Mouse (Mus musculus) adrenal gland, adult 8-10 months (tissue): ENCODE measurements around the gene Aaed1. TPM values are rescaled to one million over a fixed set of nuclear protein-coding genes. Genes with fewer than 3 reads are reported as not detected.

Experiments used
- DNase-seq: peaks from one replicate; pipeline ENCODE4 v3.0.0; 2022
- total RNA-seq, 4 experiments: library from RNA; stranded (reverse); gene quantifications; 2 replicates each; pipeline ENCODE4 v1.2.4; 2022

Aaed1 gene
- total RNA-seq, 4 experiments from 2014 or later, result 44.6 to 57.2 (median 50.2) TPM

DNA sequence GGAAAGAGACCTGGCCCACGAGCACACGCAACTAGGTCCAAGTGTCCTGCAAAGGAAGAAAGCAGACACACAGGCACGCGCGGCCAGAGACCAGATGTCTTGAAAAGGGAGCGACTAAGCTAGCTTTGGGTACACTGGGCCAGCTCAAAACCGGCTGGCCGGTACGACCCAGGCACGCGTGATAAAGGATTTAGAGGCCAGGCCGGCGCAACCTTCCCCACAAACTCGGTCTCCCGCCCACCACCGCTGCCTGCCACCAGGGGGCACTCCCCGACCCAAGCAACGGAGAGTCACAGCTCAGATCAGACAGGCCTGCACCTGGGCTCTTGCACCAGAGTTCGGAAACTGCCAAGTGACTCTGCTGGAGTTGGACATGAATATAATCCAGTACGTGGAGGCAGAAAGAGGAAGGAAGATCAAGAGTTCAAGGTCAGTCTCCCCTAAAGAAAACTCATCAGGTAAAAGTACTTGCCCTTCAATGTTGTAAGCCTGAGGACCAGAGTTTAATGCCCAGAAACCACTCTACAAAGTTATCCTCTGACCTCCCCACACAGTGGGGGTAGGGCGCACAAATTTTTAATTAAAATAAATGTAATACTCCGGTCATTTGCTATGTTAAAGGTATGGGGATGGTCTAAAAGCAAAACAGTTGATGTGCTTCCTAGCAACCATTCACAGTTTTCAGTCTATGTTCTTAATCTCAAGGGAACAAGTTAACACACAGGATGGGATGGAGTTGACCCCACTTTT is 63.6 kb downstream of the Aaed1 start:
- DNase-seq, result peak; percentile 83

DNA sequence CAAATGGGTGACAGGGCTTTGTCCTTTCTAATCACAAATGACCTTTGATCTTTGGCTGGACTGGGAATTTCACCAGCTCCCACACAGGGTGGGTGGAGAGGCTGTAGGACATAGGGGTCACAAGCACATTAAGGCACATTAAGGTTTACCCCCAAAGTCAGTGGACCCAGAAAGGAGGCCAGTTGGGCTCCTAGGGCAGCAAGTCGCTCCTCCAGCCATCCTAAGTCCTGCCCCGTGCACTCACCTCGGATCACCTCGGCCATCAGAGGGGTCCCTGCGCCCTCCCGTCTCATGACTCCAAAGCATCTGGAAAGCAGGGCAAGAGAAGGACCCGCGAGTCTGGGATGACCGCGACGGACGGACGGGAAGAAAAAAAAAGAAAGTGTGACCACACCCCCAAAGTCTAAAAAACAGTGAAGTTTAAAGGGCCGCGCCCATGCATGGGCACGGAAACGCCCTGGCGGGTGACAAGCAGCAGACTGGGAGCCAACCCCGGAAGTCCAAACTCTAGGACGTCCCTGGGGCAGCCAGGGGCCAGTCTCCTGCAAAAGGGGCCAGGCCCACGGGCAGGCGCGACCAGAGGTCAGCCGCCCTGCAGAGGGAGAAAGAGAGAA is 64.2 kb downstream of the Aaed1 start:
- DNase-seq, result peak; percentile 62

DNA sequence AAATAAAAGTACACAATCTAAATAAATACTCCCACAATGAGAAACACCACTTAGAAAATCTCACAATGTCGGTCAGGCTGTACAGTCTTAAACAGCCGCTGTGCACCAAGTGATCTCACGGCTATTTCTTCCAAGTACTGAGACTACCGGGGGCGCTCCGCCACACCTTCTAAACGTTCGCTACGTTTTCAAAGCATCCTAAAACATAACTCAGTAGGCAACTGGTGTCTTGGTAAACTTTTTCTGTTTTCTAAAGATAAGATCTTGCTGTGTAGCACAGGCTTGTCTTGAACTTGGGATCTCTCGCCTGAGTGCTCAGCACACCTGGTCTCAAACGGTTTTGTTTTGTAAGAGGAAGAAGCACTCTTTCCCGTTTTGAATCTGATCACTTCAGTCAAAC is 66.4 kb downstream of the Aaed1 start:
- DNase-seq, result no peak

DNA sequence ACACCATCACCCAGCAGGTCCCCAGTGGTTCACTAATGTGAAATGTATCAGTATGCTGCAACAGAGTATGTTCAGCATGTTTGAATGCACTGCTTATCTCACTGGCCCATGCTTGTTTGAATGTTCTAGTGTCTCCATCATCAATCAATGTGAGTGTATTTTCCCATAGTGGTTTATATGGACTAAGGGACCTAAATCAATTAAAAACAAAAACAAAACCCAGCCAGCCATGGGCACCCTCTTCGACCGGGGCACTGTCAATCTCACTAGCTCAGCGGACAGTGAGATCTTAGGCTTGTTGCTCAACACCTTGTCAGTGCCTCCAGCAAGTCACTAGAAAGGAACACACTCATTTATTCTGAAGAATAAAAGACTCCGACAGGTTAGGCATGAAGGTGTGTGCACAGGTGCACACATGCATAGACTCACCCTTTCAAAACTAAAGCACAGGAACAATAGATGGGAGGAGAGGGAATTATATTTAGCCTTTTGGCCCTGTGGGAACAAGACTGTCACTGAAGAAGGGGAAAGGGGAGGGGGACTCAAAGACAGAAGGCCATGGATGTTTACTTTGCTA is 67.7 kb downstream of the Aaed1 start:
- DNase-seq, result no peak

DNA sequence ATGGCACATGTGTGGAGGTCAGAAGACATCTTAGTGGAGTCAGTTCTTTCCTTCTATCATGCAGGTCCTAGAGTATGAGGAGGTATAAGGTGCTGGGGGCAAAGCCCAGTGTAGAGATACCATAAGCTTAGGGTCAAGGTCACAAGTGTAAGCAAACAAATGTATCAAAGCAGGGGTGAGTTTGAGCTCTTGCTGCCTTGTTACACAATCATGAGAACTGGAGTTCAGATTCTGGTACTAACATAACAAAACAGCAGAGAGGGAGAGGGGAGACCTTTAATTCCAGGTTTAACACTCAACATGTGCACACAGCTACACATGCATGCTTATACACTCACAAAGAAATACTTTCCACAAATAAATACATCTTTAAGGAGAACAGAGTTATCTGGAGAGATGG is 69.8 kb downstream of the Aaed1 start:
- no peak for DNase-seq

DNA sequence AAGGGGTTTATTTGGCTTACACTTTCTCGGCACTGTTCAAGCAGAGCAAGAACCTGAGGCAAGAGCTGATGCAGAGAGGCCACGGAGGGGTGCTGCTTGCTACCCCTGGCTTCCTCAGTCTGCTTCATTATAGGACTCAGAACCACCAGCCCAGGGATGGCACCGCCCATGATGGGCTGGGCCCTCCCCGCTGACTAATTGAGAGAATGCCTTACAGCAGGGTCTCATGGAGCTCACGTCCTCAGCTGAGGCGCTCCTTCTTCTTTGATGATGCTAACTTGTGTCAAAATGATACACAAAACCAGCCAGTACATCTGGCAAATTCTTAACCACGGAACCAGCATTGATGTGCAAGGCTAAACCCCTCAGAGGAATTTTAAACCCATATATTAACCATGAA is 71.9 kb downstream of the Aaed1 start:
- DNase-seq, result no peak

DNA sequence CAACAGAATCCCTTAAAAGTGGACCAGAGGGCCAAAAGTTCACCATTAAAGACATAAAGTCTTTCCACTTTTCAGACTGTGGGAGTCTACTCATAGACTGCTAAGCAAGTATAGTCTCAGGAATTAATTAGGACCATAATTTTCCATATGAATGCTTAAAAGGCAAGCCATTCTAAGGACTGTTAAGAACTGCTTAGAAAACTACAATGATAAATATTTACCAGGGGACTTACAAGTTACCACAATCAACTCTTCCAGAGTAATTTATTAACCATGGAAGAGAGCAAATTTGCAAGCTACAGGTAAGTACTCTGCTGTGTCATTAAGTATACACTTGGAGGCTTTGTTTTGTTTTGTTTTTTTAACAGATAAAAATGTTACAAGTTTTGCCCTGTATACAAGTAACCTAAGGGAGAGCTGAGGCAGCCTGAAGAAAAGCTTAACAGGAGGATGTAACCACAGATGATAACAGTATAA is 74.8 kb downstream of the Aaed1 start:
- DNase-seq, result no peak

DNA sequence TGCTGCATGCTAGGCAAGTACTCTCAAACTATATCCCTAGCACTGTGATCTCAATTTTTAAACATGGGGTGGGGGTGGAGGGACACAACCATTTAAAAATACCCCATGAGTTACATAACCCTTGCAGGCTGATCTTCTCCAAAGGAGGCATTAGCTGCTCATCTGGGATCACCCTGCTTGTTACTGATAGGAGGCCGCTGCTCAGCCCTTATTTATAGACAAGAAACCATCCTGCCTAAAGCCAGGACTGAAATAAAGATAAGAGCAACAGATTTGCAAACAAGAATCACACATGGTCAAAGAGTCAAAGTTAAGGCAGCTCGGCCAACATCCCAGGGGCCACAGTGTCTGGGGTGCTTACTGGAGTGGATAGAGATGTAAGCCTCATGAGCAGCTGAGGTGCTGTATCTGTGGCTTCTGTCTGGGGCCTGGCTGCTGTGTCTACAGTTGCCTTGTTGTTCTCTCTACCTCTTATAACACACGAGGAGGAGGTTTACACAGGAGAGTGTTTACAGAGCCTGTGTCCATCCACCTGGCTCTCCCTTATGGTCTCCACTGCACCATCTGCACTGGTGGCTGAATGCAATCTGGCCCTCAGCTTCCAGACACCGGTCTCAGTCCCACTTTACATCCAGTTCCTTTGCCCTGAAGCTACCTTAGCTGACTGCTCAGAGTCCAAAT is 75.4 kb downstream of the Aaed1 start:
- no peak for DNase-seq

DNA sequence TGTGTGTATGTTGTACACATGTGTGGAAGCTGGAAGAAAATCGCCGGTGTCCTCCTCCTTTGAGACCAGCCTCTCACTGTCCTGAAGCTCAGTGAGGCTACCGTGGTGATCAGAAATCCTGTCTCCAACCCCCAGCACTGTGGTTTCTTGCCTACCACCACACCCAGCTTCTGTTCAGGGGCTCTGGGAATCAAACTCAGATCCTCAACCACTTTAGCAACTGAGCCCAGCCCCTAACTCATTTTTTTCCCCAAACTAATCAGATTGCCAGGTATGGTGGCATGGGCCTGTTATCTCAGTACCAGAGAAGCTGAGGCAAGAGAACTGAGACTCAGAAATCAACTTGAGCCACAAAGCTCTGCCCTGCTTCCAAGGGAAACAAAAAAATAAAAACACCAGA is 76.7 kb downstream of the Aaed1 start:
- DNase-seq, result no peak

DNA sequence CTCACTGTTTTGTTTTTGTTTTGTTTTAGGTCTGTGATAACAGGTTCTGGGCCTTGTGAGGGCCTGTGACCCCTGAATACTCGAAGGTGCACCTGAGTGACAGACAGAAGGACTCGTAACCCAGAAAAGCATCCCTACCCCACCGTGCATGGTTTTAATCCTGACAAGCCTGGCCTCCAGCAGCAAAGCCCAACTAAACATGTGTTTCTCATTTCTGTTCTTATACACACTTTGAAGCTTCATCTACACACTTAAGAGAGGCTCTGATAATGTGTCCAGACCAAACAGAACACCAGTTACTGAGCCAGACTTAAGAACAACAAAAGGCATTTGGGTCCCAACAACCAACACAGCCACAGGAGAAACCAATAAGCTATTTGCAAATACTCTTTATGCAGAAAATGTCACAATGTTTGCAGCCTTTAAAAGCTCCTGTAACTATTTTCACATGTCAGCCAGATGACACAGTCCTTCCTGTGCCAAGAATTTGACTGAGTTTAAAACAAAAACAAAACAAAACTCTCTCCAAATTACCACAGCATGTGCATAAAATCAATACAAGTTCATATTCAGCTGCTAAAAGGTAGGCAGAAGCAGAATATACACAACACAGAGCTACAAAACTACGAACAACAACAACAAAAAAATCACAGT is 77.3 kb downstream of the Aaed1 start:
- no peak for DNase-seq

DNA sequence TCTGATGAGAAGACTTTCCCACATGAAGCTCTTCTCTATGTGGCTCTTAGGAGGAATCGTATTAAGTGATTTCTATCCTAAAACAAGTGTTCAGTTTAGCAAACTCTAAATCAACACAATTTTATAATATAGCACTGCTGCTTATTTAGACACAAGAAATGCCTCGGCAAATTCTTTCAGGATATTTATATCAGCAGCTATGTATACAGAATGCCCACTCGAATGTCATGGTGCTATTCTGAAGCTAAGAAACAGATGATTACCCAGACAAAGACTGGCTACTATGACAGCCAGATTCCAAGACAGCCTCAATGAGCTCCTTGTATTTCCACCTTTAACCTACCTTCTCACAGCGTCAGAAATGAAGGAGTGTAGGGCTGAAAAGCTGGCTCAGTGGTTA is 79.4 kb downstream of the Aaed1 start:
- no peak for DNase-seq

DNA sequence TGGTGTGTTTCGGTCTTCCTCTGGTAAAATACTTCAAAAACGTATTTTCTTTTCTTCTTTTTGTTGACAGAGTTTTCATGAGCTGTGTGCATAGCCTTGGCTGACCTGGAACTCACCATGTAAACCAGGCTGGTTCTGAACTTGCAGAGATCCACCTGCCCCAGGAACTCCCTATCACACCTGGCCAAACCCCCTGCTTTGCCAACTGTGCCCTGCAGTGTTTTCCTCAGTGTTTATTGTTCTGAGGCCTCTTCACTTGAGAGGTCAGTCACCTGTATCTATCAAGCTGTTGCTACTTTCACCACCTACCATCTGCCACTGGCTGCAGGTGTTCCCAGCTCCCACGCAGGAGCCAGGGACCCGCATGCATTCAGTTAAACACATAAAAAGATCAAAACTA is 85.8 kb downstream of the Aaed1 start:
- no peak for DNase-seq

DNA sequence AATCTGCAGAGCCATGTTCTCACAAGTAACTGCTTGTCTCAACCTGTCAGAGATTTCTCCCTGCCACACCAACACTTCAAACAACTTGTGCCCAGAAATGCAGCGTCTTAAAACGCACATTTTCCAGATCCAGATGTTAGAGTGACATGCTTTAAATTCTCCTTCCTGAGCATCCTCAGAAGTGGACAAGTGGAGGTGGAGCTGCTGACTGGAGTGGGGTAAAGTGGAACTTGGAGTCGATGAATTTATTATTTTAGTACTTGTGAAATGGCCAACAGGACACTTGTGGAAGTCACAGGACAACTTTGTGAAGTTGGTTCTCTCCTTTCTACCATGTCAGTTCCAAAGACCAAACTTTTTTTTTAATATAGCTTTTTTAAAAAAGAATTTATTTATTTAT is 86.8 kb downstream of the Aaed1 start:
- DNase-seq, result no peak

Other genes starting within 250 kb of the Aaed1 start
- 1 to 10 TPM; 1.8 to 2.2 (median 1.8) TPM for gene Hsd17b3, start 223.5 kb downstream of the Aaed1 start, total RNA-seq
- gene Slc35d2, start 183.3 kb downstream of the Aaed1 start, total RNA-seq, result 10 to 100 TPM in 3 of 4 experiments, 1 to 10 TPM in 1; 6.9 to 10.6 (median 10.3) TPM
- 10 to 100 TPM; 18.7 to 25.5 (median 23.4) TPM for gene Zfp367, start 159.5 kb downstream of the Aaed1 start, total RNA-seq
- gene Habp4, start 150.9 kb downstream of the Aaed1 start, total RNA-seq, result 10 to 100 TPM; 33.4 to 57.7 (median 43.0) TPM
- gene Cdc14b, start 37.4 kb downstream of the Aaed1 start, total RNA-seq, result 10 to 100 TPM; 11.0 to 21.2 (median 15.8) TPM
- 100 to 1,000 TPM; 197 to 449 (median 314) TPM for gene Ctsl, start 58.2 kb upstream of the Aaed1 start, total RNA-seq
- 1 to 10 TPM; 3.3 to 5.1 (median 4.7) TPM for gene Cdk20, start 119.6 kb upstream of the Aaed1 start, total RNA-seq
- gene Fam240b, start 185.1 kb upstream of the Aaed1 start, total RNA-seq, result not detected